Mouse (Mus musculus) lung, embryonic 14.5 days (tissue): Measurements from ENCODE around the gene Lap3. TPM values are rescaled to one million over a fixed set of nuclear protein-coding genes. Genes with fewer than 3 reads are reported as not detected.

Experiments used
- ATAC-seq: fragments of 200-750 bp; cut with Nextera tagmentation; 2 replicates; pipeline ENCODE4 v1.8.0; 2017; ENCODE audit warnings: mild to moderate bottlenecking, moderate TSS enrichment, moderate library complexity; ENCODE audit not compliant: insufficient read depth
- DNase-seq: peaks from one replicate; pipeline ENCODE4 v3.0.0-alpha.2; 2015
- H3K27ac ChIP-seq: fragments of 300-500 bp; sonication (generic); 2 replicates; pipeline ENCODE4 v1.5.1; 2014; ENCODE audit warnings: low read depth, mild to moderate bottlenecking, moderate library complexity
- H3K27me3 ChIP-seq: fragments of 300-500 bp; sonication (generic); 2 replicates; pipeline ENCODE4 v1.6.1; 2014; ENCODE audit warnings: low read length, control low read depth; ENCODE audit not compliant: insufficient read depth
- H3K36me3 ChIP-seq: fragments of 300-500 bp; sonication (generic); 2 replicates; pipeline ENCODE4 v1.6.1; 2014; ENCODE audit warnings: control low read depth; ENCODE audit not compliant: insufficient read depth
- H3K4me1 ChIP-seq: fragments of 300-500 bp; sonication (generic); 2 replicates; pipeline ENCODE4 v1.6.1; 2014; ENCODE audit warnings: antibody characterized with exemption, control low read depth; ENCODE audit not compliant: insufficient read depth
- H3K4me2 ChIP-seq: fragments of 300-500 bp; sonication (generic); 2 replicates; pipeline ENCODE4 v1.6.1; 2014; ENCODE audit warnings: mild to moderate bottlenecking
- H3K4me3 ChIP-seq: fragments of 300-500 bp; sonication (generic); 2 replicates; pipeline ENCODE4 v1.5.1; 2014; ENCODE audit warnings: low read depth, low read length
- H3K9ac ChIP-seq: fragments of 300-500 bp; sonication (generic); 2 replicates; pipeline ENCODE4 v1.6.1; 2014
- H3K9me3 ChIP-seq: fragments of 300-500 bp; sonication (generic); 2 replicates; pipeline ENCODE4 v1.6.1; 2016; ENCODE audit warnings: low read depth, low read length, control low read depth
- CTCF ChIP-seq: IDR thresholded peaks from 2 replicates; pipeline ENCODE4 v1.5.1; 2016; ENCODE audit warnings: antibody characterized with exemption, low read depth
- WGBS: fragments of 180-500 bp; shearing (Covaris S2); extraction: QIAGEN DNeasy Blood & Tissue Kit; methylation state at CpG from one replicate; pipeline ENCODE4 v1.1.7; 2014; 5-methylcytosine and 5-hydroxymethylcytosine counted together
- polyA plus RNA-seq: library from polyadenylated mRNA; unstranded; fragments of >200 nt; fragmentation: Nextera tagmentation; extraction: Ambion mirVana; gene quantifications from 2 replicates; pipeline ENCODE4 v1.2.1, GENCODE M21; 2014

The Lap3 gene
- polyA plus RNA-seq, 1 experiment from 2014 or later = 119 TPM

GRCm38 (mm10) chr5:45454456-45454855 is 38.7 kb upstream of the Lap3 start:
- no peak for DNase-seq
- WGBS = 34% methylated on average over 9 of the region's 9 CpGs
- H3K9ac ChIP-seq = no peak overlapping the region
- H3K4me2 ChIP-seq = no peak overlapping the region
- ATAC-seq = no peak
- no peaks in the 10 kb centered on the region for H3K27me3 ChIP-seq
- H3K9me3 ChIP-seq = no peaks in the 10 kb centered on the region
- H3K36me3 ChIP-seq = no peaks in the 10 kb centered on the region
- no peak overlapping the region for H3K4me3 ChIP-seq
- H3K4me1 ChIP-seq = no peaks in the 10 kb centered on the region
- TF ChIP-seq CTCF = no peak
- no peak overlapping the region for H3K27ac ChIP-seq

- H3K4me1 ChIP-seq = no peaks in the 10 kb centered on the region
- H3K9ac ChIP-seq = no peak overlapping the region
- WGBS = 17% methylated on average over 7 of the region's 7 CpGs
- peak; percentile 82 for DNase-seq
- H3K27ac ChIP-seq = no peak overlapping the region; the same call in 1 of the 2 replicates
- H3K27me3 ChIP-seq = no peaks in the 10 kb centered on the region
- H3K9me3 ChIP-seq = no peaks in the 10 kb centered on the region
- TF ChIP-seq CTCF = no peak
- no peaks in the 10 kb centered on the region for H3K36me3 ChIP-seq
- no peak overlapping the region for H3K4me2 ChIP-seq
- H3K4me3 ChIP-seq = no peak overlapping the region
- 0 out of 2 replicates have a peak, but pooled peaks have one; percentile 23 for ATAC-seq
Measured at GRCm38 (mm10) chr5:45472880-45473450, 20.2 kb upstream of the Lap3 start.

- Histone ChIP-seq H3K4me3 (no peak overlapping the region), H3K27ac (no peak overlapping the region; the same call in 1 of the 2 replicates), H3K9me3 (no peaks in the 10 kb centered on the region), H3K36me3 (no peaks in the 10 kb centered on the region), H3K9ac (no peak overlapping the region), H3K27me3 (no peaks in the 10 kb centered on the region), H3K4me2 (no peak overlapping the region), H3K4me1 (no peaks in the 10 kb centered on the region)
- 85% methylated on average over 1 of the region's 1 CpGs for WGBS
- no peak for ATAC-seq
- no peak for DNase-seq
- TF ChIP-seq CTCF = no peak
Measured at GRCm38 (mm10) chr5:45473521-45473920, 19.7 kb upstream of the Lap3 start.

- Histone ChIP-seq H3K9me3 (no peaks in the 10 kb centered on the region), H3K4me3 (no peak overlapping the region), H3K9ac (no peak overlapping the region), H3K4me1 (no peaks in the 10 kb centered on the region), H3K27ac (no peak overlapping the region), H3K36me3 (no peaks in the 10 kb centered on the region), H3K27me3 (no peaks in the 10 kb centered on the region), H3K4me2 (no peak overlapping the region)
- 25% methylated on average over 6 of the region's 6 CpGs for WGBS
- peak; percentile 85 for TF ChIP-seq CTCF
- no peak for ATAC-seq
- DNase-seq = peak; percentile 95
Measured at GRCm38 (mm10) chr5:45474215-45474614, 19.0 kb upstream of the Lap3 start.

- Histone ChIP-seq H3K9ac (no peak overlapping the region), H3K9me3 (no peaks in the 10 kb centered on the region), H3K36me3 (no peaks in the 10 kb centered on the region), H3K4me3 (no peak overlapping the region), H3K27ac (no peak overlapping the region), H3K4me2 (no peak overlapping the region), H3K27me3 (no peaks in the 10 kb centered on the region), H3K4me1 (no peaks in the 10 kb centered on the region)
- TF ChIP-seq CTCF = no peak
- ATAC-seq (no peak), DNase-seq (no peak)
- WGBS = 57% methylated on average over 3 of the region's 4 CpGs
Measured at GRCm38 (mm10) chr5:45474758-45475157, 18.4 kb upstream of the Lap3 start.

- no peak overlapping the region for H3K4me3 ChIP-seq
- H3K9ac ChIP-seq = no peak overlapping the region
- peak; percentile 70 for ATAC-seq
- peak overlapping the region; percentile 82 for H3K27ac ChIP-seq
- H3K4me1 ChIP-seq = no peaks in the 10 kb centered on the region
- H3K9me3 ChIP-seq = no peaks in the 10 kb centered on the region
- no peak overlapping the region for H3K4me2 ChIP-seq
- DNase-seq = peak; percentile 60
- H3K27me3 ChIP-seq = no peaks in the 10 kb centered on the region
- TF ChIP-seq CTCF = no peak
- WGBS = 65% methylated on average over 5 of the region's 5 CpGs
- no peaks in the 10 kb centered on the region for H3K36me3 ChIP-seq
Measured at GRCm38 (mm10) chr5:45475771-45476170, 17.4 kb upstream of the Lap3 start.

- Histone ChIP-seq H3K4me1 (no peaks in the 10 kb centered on the region), H3K9ac (no peak overlapping the region), H3K9me3 (no peaks in the 10 kb centered on the region), H3K4me3 (no peak overlapping the region), H3K27me3 (no peaks in the 10 kb centered on the region), H3K36me3 (no peaks in the 10 kb centered on the region), H3K27ac (peak overlapping the region; percentile 82), H3K4me2 (peak overlapping the region; percentile 0; the same call in 1 of the 2 replicates)
- ATAC-seq (peak; percentile 95), DNase-seq (peak; percentile 94)
- 22% methylated on average over 6 of the region's 6 CpGs for WGBS
- no peak for TF ChIP-seq CTCF
Measured at GRCm38 (mm10) chr5:45476288-45476687, 16.9 kb upstream of the Lap3 start.
